Mouse (Mus musculus): ENCODE results near the gene Setdb1. TPM values are rescaled to one million over a fixed set of nuclear protein-coding genes. Genes with fewer than 3 reads are reported as not detected.

Gene Setdb1
- polyA plus RNA-seq, 1 experiment from 2014 or later = 27.7 TPM

GRCm38 (mm10) chr3:95313476-95313875 is 43.5 kb downstream of the Setdb1 start:
- H3K36me3 ChIP-seq (ENCODE audit: inconsistent target) = no peaks in the 10 kb centered on the region
- H3K27ac ChIP-seq = peak overlapping the region; percentile 94
- peaks cover 47% of the 10 kb centered on the region for H3K79me2 ChIP-seq (ENCODE audit: inconsistent target)
- 19% methylated on average over 7 of the region's 7 CpGs for WGBS (ENCODE audit: missing documents)
- peak overlapping the region; percentile 56 for H3K4me3 ChIP-seq (ENCODE audit: inconsistent target)

DNA sequence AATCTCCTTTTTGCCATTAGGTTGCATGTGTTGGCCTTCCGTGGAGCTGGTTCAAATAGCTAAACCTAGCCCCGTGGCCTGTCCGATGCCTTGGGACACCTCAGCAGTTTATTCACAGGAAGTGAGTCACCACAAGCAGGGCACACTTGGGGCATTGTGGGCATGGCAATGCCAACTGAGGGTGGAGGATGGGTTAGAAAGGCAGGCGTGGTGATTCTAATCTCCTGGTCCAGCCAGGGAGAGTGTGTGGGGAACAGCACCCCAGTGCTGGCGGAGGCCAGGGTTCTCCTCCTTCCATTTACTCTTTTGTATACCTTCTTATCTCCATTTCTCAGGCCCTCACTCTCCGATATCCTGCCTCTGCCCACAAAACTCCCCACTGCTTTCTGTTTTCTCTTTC is 44.4 kb downstream of the Setdb1 start:
- H3K79me2 ChIP-seq (ENCODE audit: inconsistent target) = peaks cover 38% of the 10 kb centered on the region
- WGBS (ENCODE audit: missing documents) = 3% methylated on average over 5 of the region's 6 CpGs
- H3K27ac ChIP-seq = peak overlapping the region; percentile 94
- peak overlapping the region; percentile 56; the same call in 1 of the 2 replicates for H3K4me3 ChIP-seq (ENCODE audit: inconsistent target)
- H3K36me3 ChIP-seq (ENCODE audit: inconsistent target) = no peaks in the 10 kb centered on the region

- WGBS (ENCODE audit: missing documents) = 44% methylated on average over 9 of the region's 9 CpGs
- Histone ChIP-seq H3K36me3 (ENCODE audit: inconsistent target) (peaks cover 7% of the 10 kb centered on the region; the same call in 1 of the 2 replicates), H3K27ac (peak overlapping the region; percentile 94), H3K4me3 (ENCODE audit: inconsistent target) (no peak overlapping the region), H3K79me2 (ENCODE audit: inconsistent target) (peaks cover 24% of the 10 kb centered on the region)
Measured at GRCm38 (mm10) chr3:95310968-95311882, 45.8 kb downstream of the Setdb1 start.

DNA sequence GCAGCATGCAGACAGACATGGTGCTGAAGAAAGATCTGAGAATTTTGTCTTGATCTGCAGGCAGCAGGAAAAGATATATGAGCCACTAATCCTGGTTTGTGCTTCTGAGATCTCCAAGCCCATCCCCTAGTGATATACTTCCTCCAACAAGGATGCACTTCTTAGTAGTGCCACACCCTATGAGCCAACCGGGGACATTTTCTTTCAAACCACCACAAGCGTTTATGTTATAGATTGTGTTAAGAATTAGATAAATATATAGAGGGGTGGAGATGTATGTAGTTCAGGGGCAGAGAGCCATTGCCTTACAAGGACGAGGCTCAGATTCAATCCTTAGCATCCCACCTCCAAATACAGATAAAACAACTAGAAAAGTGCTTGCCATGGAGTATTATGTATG is 46.5 kb downstream of the Setdb1 start:
- H3K36me3 ChIP-seq (ENCODE audit: inconsistent target) = peaks cover 14% of the 10 kb centered on the region
- WGBS (ENCODE audit: missing documents) = 60% methylated on average over 3 of the region's 3 CpGs

DNA sequence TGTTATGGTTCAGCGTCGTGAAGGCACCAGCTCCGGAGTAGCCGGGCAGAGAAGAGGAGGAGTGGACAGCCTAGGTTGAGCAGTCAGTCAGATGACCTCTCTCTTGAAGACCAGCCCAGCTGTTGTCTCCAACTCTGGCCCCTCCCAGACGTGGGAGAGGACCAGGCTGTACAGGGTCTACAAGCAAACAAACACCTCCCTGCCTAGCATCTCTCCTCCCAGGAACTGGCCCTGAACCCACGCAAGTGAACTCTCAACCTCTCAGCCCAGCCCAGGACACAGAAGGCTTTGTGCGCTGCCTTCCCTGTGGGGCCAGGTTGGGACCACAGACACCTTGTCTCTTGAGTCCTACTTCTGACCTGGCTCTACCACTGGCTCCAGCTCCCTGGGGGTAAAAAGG is 49.9 kb downstream of the Setdb1 start, which contains the start of gene Anxa9:
Gene Anxa9 (minus strand): TSS at position 77 of the 400 bp plus-strand sequence.
- Histone ChIP-seq H3K79me2 (ENCODE audit: inconsistent target) (no peaks in the 10 kb centered on the region), H3K27ac (no peak within 1 kb of the TSS), H3K4me3 (ENCODE audit: inconsistent target) (no peak within 1 kb of the TSS), H3K36me3 (ENCODE audit: inconsistent target) (peaks cover 27% of the 10 kb centered on the region)
- WGBS (ENCODE audit: missing documents) = 95% methylated on average over 7 of the region's 7 CpGs

More for the DNA sequence above, 46.5 kb downstream of the Setdb1 start:
- Histone ChIP-seq H3K27ac (no peak overlapping the region), H3K79me2 (ENCODE audit: inconsistent target) (peaks cover 17% of the 10 kb centered on the region; the same call in 1 of the 2 replicates), H3K4me3 (ENCODE audit: inconsistent target) (no peak overlapping the region)

GRCm38 (mm10) chr3:95306244-95306643 is 50.8 kb downstream of the Setdb1 start:
- 96% methylated on average over 4 of the region's 4 CpGs for WGBS (ENCODE audit: missing documents)

GRCm38 (mm10) chr3:95301204-95301796 is 55.7 kb downstream of the Setdb1 start:
- Histone ChIP-seq H3K36me3 (ENCODE audit: inconsistent target) (peaks cover 49% of the 10 kb centered on the region), H3K79me2 (ENCODE audit: inconsistent target) (no peaks in the 10 kb centered on the region), H3K4me3 (ENCODE audit: inconsistent target) (no peak overlapping the region), H3K27ac (no peak overlapping the region)
- WGBS (ENCODE audit: missing documents) = 97% methylated on average over 3 of the region's 3 CpGs

More at GRCm38 (mm10) chr3:95306244-95306643, 50.8 kb downstream of the Setdb1 start:
- Histone ChIP-seq H3K27ac (no peak overlapping the region), H3K36me3 (ENCODE audit: inconsistent target) (peaks cover 27% of the 10 kb centered on the region), H3K4me3 (ENCODE audit: inconsistent target) (no peak overlapping the region), H3K79me2 (ENCODE audit: inconsistent target) (no peaks in the 10 kb centered on the region)

- 78% methylated on average over 7 of the region's 7 CpGs for WGBS (ENCODE audit: missing documents)
- Histone ChIP-seq H3K79me2 (ENCODE audit: inconsistent target) (no peaks in the 10 kb centered on the region), H3K4me3 (ENCODE audit: inconsistent target) (no peak overlapping the region), H3K36me3 (ENCODE audit: inconsistent target) (peaks cover 47% of the 10 kb centered on the region), H3K27ac (no peak overlapping the region)
Measured at GRCm38 (mm10) chr3:95298018-95298417, 59.0 kb downstream of the Setdb1 start.

DNA sequence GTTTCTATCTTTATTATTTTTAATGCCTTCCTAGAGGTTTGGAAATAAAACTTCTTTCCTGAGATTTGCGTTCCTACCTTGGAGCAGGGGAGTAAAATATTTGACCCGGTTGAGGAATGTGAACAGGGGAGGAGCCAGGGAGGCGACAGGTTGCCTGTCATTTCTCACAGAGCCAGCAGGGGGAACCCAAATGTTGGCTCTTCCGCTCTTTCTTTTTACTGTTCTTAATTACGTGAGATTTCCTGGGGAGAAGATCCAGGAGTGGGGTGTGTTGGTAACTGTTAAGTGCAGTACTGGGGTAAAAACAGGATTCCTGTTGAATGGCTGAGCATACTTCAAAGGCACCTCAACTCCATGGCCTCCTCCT is 60.9 kb downstream of the Setdb1 start:
- Histone ChIP-seq H3K4me3 (ENCODE audit: inconsistent target) (no peak overlapping the region), H3K27ac (no peak overlapping the region), H3K36me3 (ENCODE audit: inconsistent target) (peaks cover 41% of the 10 kb centered on the region), H3K79me2 (ENCODE audit: inconsistent target) (no peaks in the 10 kb centered on the region; the same call in 1 of the 2 replicates)
- 31% methylated on average over 4 of the region's 5 CpGs for WGBS (ENCODE audit: missing documents)

DNA sequence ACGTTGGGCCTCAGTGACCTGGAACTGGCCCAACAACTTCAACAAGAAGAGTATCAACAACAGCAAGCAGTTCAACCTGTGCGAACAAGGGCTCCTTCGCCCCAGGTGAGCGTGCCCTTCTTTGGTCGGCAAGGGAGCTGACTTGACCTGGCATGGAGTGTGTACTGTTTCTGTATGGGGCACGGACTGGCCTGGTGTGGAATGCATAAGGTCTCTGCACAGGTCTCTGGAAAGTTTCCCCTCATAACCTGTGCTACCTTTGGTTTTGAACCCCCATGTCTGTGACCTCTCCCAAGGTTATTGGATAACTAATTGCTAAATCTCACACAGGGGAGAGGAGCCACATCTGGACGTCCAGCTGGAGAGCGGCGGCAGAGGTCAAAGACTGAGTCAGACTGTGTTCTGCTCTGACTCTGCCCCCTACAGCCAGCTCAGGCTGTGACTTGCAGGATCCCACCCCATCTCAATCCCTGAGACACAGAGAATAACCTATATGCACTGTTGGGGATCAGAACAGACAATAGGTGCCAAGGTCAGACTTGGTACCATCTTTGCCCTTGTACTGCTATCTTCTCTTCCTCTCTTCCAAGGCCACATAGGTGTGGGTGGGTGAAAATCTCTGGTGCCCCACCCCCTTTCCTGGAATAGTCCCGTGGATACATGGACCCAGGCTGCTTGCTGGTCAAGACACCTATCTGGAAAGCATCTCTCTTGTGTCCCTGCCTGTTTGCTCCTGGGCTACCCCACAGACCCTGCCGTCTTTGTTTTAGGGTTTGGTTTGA is 61.5 kb downstream of the Setdb1 start:
- Histone ChIP-seq H3K79me2 (ENCODE audit: inconsistent target) (no peaks in the 10 kb centered on the region; the same call in 1 of the 2 replicates), H3K27ac (no peak overlapping the region), H3K36me3 (ENCODE audit: inconsistent target) (peaks cover 45% of the 10 kb centered on the region), H3K4me3 (ENCODE audit: inconsistent target) (no peak overlapping the region)
- WGBS (ENCODE audit: missing documents) = 84% methylated on average over 10 of the region's 11 CpGs

GRCm38 (mm10) chr3:95294718-95295117 is 62.3 kb downstream of the Setdb1 start:
- Histone ChIP-seq H3K79me2 (ENCODE audit: inconsistent target) (peaks cover 7% of the 10 kb centered on the region; the same call in 1 of the 2 replicates), H3K4me3 (ENCODE audit: inconsistent target) (no peak overlapping the region), H3K36me3 (ENCODE audit: inconsistent target) (peaks cover 45% of the 10 kb centered on the region), H3K27ac (peak overlapping the region; percentile 96)
- 80% methylated on average over 5 of the region's 5 CpGs for WGBS (ENCODE audit: missing documents)

DNA sequence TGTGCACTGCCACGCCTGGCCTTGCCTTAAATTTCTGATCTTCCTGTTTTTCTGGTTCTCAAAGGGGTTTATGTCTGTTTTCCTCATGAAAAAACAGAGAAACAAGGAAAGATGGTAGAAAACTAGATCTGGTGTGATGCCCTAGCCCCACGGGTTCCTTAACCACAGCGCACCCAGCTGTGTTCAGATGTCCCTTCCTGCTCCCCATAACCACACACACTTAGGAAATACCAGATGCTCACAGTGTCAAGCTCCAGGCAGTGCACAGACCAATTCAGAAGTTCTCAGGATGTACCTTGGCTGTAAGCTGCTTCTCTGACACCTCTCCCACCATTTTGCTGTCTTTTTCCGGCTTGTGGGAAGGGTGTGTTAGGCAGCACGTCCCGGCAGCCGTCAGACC is 62.7 kb downstream of the Setdb1 start:
- WGBS (ENCODE audit: missing documents) = 37% methylated on average over 7 of the region's 7 CpGs
- Histone ChIP-seq H3K4me3 (ENCODE audit: inconsistent target) (no peak overlapping the region), H3K27ac (peak overlapping the region; percentile 96)

DNA sequence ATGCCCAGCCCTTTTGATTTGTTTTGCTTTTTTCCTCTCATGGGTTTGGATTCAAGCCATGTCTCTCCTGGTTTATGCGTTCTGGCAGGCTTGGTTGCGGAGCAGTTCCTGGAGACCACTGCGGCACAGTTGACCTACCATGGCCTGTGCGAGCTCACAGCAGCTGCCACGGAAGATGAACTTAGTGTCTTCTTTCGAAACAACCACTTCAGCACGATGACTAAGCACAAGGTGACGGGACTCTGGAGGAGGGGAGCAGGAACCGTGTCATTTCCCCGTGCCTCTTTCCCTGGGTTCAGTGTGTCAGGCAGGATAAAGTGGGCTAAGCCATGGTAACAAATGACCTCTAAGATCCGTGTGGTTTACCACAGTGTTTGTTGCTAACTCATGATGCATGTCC is 63.5 kb downstream of the Setdb1 start:
- H3K79me2 ChIP-seq (ENCODE audit: inconsistent target) = peaks cover 17% of the 10 kb centered on the region; the same call in 1 of the 2 replicates
- H3K36me3 ChIP-seq (ENCODE audit: inconsistent target) = peaks cover 51% of the 10 kb centered on the region; the same call in 1 of the 2 replicates
- WGBS (ENCODE audit: missing documents) = 2% methylated on average over 11 of the region's 11 CpGs
- H3K4me3 ChIP-seq (ENCODE audit: inconsistent target) = no peak overlapping the region
- peak overlapping the region; percentile 96 for H3K27ac ChIP-seq

More for the DNA sequence above, 62.7 kb downstream of the Setdb1 start:
- Histone ChIP-seq H3K36me3 (ENCODE audit: inconsistent target) (peaks cover 46% of the 10 kb centered on the region; the same call in 1 of the 2 replicates), H3K79me2 (ENCODE audit: inconsistent target) (peaks cover 11% of the 10 kb centered on the region; the same call in 1 of the 2 replicates)

GRCm38 (mm10) chr3:95292899-95293298 is 64.1 kb downstream of the Setdb1 start:
- WGBS (ENCODE audit: missing documents) = 85% methylated on average over 2 of the region's 2 CpGs
- H3K27ac ChIP-seq = peak overlapping the region; percentile 96
- no peak overlapping the region for H3K4me3 ChIP-seq (ENCODE audit: inconsistent target)
- H3K36me3 ChIP-seq (ENCODE audit: inconsistent target) = peaks cover 57% of the 10 kb centered on the region
- peaks cover 23% of the 10 kb centered on the region for H3K79me2 ChIP-seq (ENCODE audit: inconsistent target)
